Mouse (Mus musculus) testis, adult 2 months (tissue): Measurements from ENCODE around the gene Itgb7.

Experiments
- CTCF ChIP-seq: fragments of 200-500 bp; IDR thresholded peaks from 2 replicates; pipeline ENCODE4 v1.5.1; 2012; ENCODE audit warnings: low read depth, mild to moderate bottlenecking, inconsistent platforms, low read length, moderate library complexity; ENCODE audit not compliant: control insufficient read depth, insufficient read depth, insufficient replicate concordance
- POLR2A ChIP-seq: fragments of 200-500 bp; IDR thresholded peaks from 2 replicates; pipeline ENCODE4 v1.6.1; 2012; ENCODE audit warnings: low read depth, mild to moderate bottlenecking, inconsistent platforms, low read length, moderate library complexity; ENCODE audit not compliant: control insufficient read depth

DNA sequence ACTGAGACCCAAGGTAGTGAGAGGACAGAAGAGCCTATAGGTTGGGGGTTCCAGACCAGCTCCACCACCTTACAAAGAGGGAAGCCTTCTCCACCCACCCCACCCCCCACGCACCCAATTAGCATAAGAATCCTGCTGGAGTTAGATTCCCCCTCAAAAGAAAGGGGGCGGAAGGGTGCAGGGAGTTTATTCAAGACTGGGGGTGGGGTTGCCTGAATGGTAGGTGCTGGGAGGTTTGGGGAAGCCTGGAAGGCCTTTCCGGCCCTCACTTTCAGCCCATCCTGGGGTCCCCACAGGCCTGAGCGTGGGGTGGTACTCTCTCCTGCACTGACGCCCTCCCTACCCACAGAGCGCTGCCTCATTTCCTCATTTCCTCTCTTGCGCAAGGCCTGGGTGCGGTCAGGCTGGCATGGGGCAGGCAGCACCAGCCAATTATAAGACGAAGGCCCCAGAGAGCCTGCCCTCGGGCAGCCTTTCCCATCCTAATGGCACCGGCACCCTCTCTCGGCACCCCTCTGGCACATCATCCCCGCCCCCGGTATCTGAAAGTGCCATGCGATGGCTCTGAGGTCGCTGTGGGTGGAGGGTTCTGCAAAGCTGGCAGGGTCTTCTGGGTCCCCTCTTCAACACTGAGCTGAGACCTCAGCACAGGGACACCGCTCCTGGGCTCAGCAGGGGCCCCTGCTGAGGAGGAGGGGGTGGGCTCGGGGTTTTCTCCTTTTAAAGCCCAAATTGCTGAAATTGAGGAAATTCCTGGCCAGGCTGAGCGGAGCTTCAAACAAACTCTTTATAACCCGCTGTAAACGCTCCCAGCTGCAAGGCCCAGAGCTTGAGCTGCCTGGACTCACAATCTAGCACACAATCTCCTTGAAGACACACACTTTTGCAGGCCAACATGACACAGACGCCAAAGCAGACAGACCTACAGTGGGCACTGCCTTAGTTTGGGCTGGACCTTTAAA lies 11.8 kb upstream of the Itgb7 start:
- TF ChIP-seq CTCF (no peak), POLR2A (no peak)
